Mouse (Mus musculus): ENCODE results near the gene Olfr1090. TPM values are rescaled to one million over a fixed set of nuclear protein-coding genes. Genes with fewer than 3 reads are reported as not detected.

The Olfr1090 gene
- total RNA-seq (2021), result not detected
- long read RNA-seq, experiment 1, result 0 reads
- long read RNA-seq, experiment 2, result 0 reads

- DNase-seq, result no peak
- intact Hi-C loops (cut with DNase I), result no loop called here
These were observed at the start of gene Olfr1090 for GRCm38 (mm10) chr2:86758893-86759292. Gene Olfr1090 (minus strand): TSS chr2:86758993.

GRCm38 (mm10) chr2:86782179-86782578 lies 23.4 kb upstream of the Olfr1090 start, which contains the start of gene Olfr1093:
Gene Olfr1093 (plus strand): TSS chr2:86782479.
- no peak for DNase-seq
- intact Hi-C loops (cut with DNase I), result no loop called here

GRCm38 (mm10) chr2:86761050-86761449 lies 2.3 kb upstream of the Olfr1090 start:
- intact Hi-C loops (cut with DNase I), result no loop called here
- DNase-seq, result no peak

- no peak for DNase-seq
- intact Hi-C loops (cut with DNase I), result no loop called here
These were observed 25.2 kb downstream of the Olfr1090 start, which contains the start of gene Olfr1089 for GRCm38 (mm10) chr2:86733601-86734000. Gene Olfr1089 (minus strand): TSS chr2:86733701.

Other genes starting within 250 kb of the Olfr1090 start
- gene Olfr1079, start 216.5 kb downstream of the Olfr1090 start, total RNA-seq (2021), result not detected
- gene Olfr1080, start 200.8 kb downstream of the Olfr1090 start, total RNA-seq (2021), result not detected
- not detected for gene Olfr1082, start 160.0 kb downstream of the Olfr1090 start, total RNA-seq (2021)
- not detected for gene Olfr1084, start 119.3 kb downstream of the Olfr1090 start, total RNA-seq (2021)
- gene Olfr1085, start 97.0 kb downstream of the Olfr1090 start, total RNA-seq (2021), result not detected
- gene Olfr1086, start 78.9 kb downstream of the Olfr1090 start, total RNA-seq (2021), result not detected
- gene Olfr1087, start 60.6 kb downstream of the Olfr1090 start, total RNA-seq (2021), result not detected
- gene Olfr1089, start 25.3 kb downstream of the Olfr1090 start, total RNA-seq (2021), result not detected
- gene Olfr1093, start 23.5 kb upstream of the Olfr1090 start, total RNA-seq (2021), result not detected
- gene Olfr141, start 51.0 kb upstream of the Olfr1090 start, total RNA-seq (2021), result not detected
- gene Olfr1094, start 65.7 kb upstream of the Olfr1090 start, total RNA-seq (2021), result not detected
- gene Olfr1095, start 92.7 kb upstream of the Olfr1090 start, total RNA-seq (2021), result not detected
- gene Gm13723, start 115.8 kb upstream of the Olfr1090 start, total RNA-seq (2021), result not detected
- gene Olfr1097, start 133.2 kb upstream of the Olfr1090 start, total RNA-seq (2021), result not detected
- not detected for gene Olfr1098, start 165.6 kb upstream of the Olfr1090 start, total RNA-seq (2021)
- gene Olfr1099, start 201.7 kb upstream of the Olfr1090 start, total RNA-seq (2021), result not detected
- gene Olfr1100, start 221.0 kb upstream of the Olfr1090 start, total RNA-seq (2021), result not detected
- not detected for gene Olfr1101, start 232.2 kb upstream of the Olfr1090 start, total RNA-seq (2021)
- gene Olfr1102, start 239.4 kb upstream of the Olfr1090 start, total RNA-seq (2021), result not detected